Mouse (Mus musculus) hindbrain, embryonic 13.5 days (tissue): Measurements from ENCODE around the gene Foxp1. TPM values are rescaled to one million over a fixed set of nuclear protein-coding genes. Genes with fewer than 3 reads are reported as not detected.

Source experiments
- ATAC-seq: fragments of 200-750 bp; cut with Nextera tagmentation; 2 replicates; pipeline ENCODE4 v1.8.0; 2017; ENCODE audit warnings: moderate TSS enrichment; ENCODE audit not compliant: low FRiP score
- H3K27ac ChIP-seq: fragments of 300-500 bp; sonication (generic); 2 replicates; pipeline ENCODE4 v1.5.1; 2015; ENCODE audit warnings: inconsistent platforms, mild to moderate bottlenecking, moderate library complexity
- H3K27me3 ChIP-seq: fragments of 300-500 bp; sonication (generic); 2 replicates; pipeline ENCODE4 v1.6.1; 2015; ENCODE audit warnings: mild to moderate bottlenecking, inconsistent platforms
- H3K36me3 ChIP-seq: fragments of 300-500 bp; sonication (generic); 2 replicates; pipeline ENCODE4 v1.6.1; 2015; ENCODE audit warnings: mild to moderate bottlenecking, inconsistent platforms
- H3K4me1 ChIP-seq: fragments of 300-500 bp; sonication (generic); replicated peaks from 2 replicates; pipeline ENCODE4 v1.6.1; 2015; ENCODE audit warnings: inconsistent platforms
- H3K4me2 ChIP-seq: fragments of 300-500 bp; sonication (generic); 2 replicates; pipeline ENCODE4 v1.6.1; 2015; ENCODE audit warnings: inconsistent platforms, mild to moderate bottlenecking, moderate library complexity
- H3K4me3 ChIP-seq: fragments of 300-500 bp; sonication (generic); 2 replicates; pipeline ENCODE4 v1.5.1; 2015; ENCODE audit warnings: mild to moderate bottlenecking, inconsistent platforms
- H3K9ac ChIP-seq: fragments of 300-500 bp; sonication (generic); 2 replicates; pipeline ENCODE4 v1.6.1; 2015; ENCODE audit warnings: mild to moderate bottlenecking, inconsistent platforms
- H3K9me3 ChIP-seq: fragments of 300-500 bp; sonication (generic); 2 replicates; pipeline ENCODE4 v1.6.1; 2016; ENCODE audit warnings: inconsistent platforms
- WGBS: fragments of 180-500 bp; shearing (Covaris S2); methylation state at CpG from one replicate; pipeline ENCODE4 v1.1.7; 2015; 5-methylcytosine and 5-hydroxymethylcytosine counted together
- polyA plus RNA-seq: library from polyadenylated mRNA; unstranded; fragments of >200 nt; fragmentation: Nextera tagmentation; extraction: Ambion mirVana; gene quantifications from 2 replicates; pipeline ENCODE4 v1.2.1, GENCODE M21; 2015

Gene Foxp1
- polyA plus RNA-seq, 1 experiment from 2014 or later, result 64.7 TPM

- no peak overlapping the region for H3K4me3 ChIP-seq
These were observed 529.8 kb downstream of the Foxp1 start for GRCm38 (mm10) chr6:98992772-98993147.

GRCm38 (mm10) chr6:98991900-98992771, 530.4 kb downstream of the Foxp1 start:
- Histone ChIP-seq H3K9me3 (no peaks in the 10 kb centered on the region), H3K4me1 (peaks cover 33% of the 10 kb centered on the region), H3K4me3 (no peak overlapping the region), H3K27me3 (peaks cover 3% of the 10 kb centered on the region), H3K36me3 (no peaks in the 10 kb centered on the region), H3K4me2 (no peak overlapping the region), H3K27ac (no peak overlapping the region), H3K9ac (no peak overlapping the region)
- no peak for ATAC-seq
- WGBS, result 77% methylated on average over 5 of the region's 5 CpGs

More at GRCm38 (mm10) chr6:98992772-98993147, 529.8 kb downstream of the Foxp1 start:
- ATAC-seq, result no peak
- 72% methylated on average over 7 of the region's 7 CpGs for WGBS
- no peak overlapping the region for H3K4me2 ChIP-seq
- H3K9ac ChIP-seq, result no peak overlapping the region
- H3K4me1 ChIP-seq, result peaks cover 35% of the 10 kb centered on the region
- no peaks in the 10 kb centered on the region for H3K36me3 ChIP-seq
- H3K27ac ChIP-seq, result no peak overlapping the region
- peaks cover 3% of the 10 kb centered on the region for H3K27me3 ChIP-seq
- H3K9me3 ChIP-seq, result no peaks in the 10 kb centered on the region

- no peaks in the 10 kb centered on the region for H3K36me3 ChIP-seq
- H3K27me3 ChIP-seq, result peaks cover 3% of the 10 kb centered on the region
- H3K9ac ChIP-seq, result no peak overlapping the region
- no peaks in the 10 kb centered on the region for H3K9me3 ChIP-seq
- H3K4me1 ChIP-seq, result peaks cover 14% of the 10 kb centered on the region
- H3K27ac ChIP-seq, result no peak overlapping the region
- no peak overlapping the region for H3K4me3 ChIP-seq
- 93% methylated on average over 6 of the region's 6 CpGs for WGBS
- ATAC-seq, result no peak
- H3K4me2 ChIP-seq, result no peak overlapping the region
These were observed 534.9 kb downstream of the Foxp1 start for GRCm38 (mm10) chr6:98987533-98988169.

GRCm38 (mm10) chr6:98985452-98985851, 537.1 kb downstream of the Foxp1 start:
- no peak overlapping the region for H3K4me2 ChIP-seq
- 85% methylated on average over 2 of the region's 2 CpGs for WGBS
- ATAC-seq, result no peak
- no peaks in the 10 kb centered on the region for H3K9me3 ChIP-seq
- H3K4me1 ChIP-seq, result no peaks in the 10 kb centered on the region
- H3K36me3 ChIP-seq, result no peaks in the 10 kb centered on the region
- no peak overlapping the region for H3K27ac ChIP-seq
- no peak overlapping the region for H3K4me3 ChIP-seq
- no peak overlapping the region for H3K9ac ChIP-seq
- no peaks in the 10 kb centered on the region for H3K27me3 ChIP-seq

GRCm38 (mm10) chr6:98984626-98985025, 537.9 kb downstream of the Foxp1 start:
- WGBS, result 87% methylated on average over 6 of the region's 6 CpGs
- no peak for ATAC-seq
- no peaks in the 10 kb centered on the region for H3K9me3 ChIP-seq

GRCm38 (mm10) chr6:98984026-98984425, 538.5 kb downstream of the Foxp1 start:
- H3K4me1 ChIP-seq, result no peaks in the 10 kb centered on the region
- H3K4me2 ChIP-seq, result no peak overlapping the region
- ATAC-seq, result no peak
- WGBS, result 77% methylated on average over 2 of the region's 2 CpGs
- H3K4me3 ChIP-seq, result no peak overlapping the region
- no peaks in the 10 kb centered on the region for H3K36me3 ChIP-seq
- H3K9me3 ChIP-seq, result no peaks in the 10 kb centered on the region
- H3K9ac ChIP-seq, result no peak overlapping the region
- H3K27me3 ChIP-seq, result no peaks in the 10 kb centered on the region
- H3K27ac ChIP-seq, result no peak overlapping the region

More at GRCm38 (mm10) chr6:98984626-98985025, 537.9 kb downstream of the Foxp1 start:
- Histone ChIP-seq H3K36me3 (no peaks in the 10 kb centered on the region), H3K27ac (no peak overlapping the region), H3K9ac (no peak overlapping the region), H3K4me1 (no peaks in the 10 kb centered on the region), H3K4me3 (no peak overlapping the region), H3K4me2 (no peak overlapping the region), H3K27me3 (no peaks in the 10 kb centered on the region)

GRCm38 (mm10) chr6:98983311-98983838, 539.1 kb downstream of the Foxp1 start:
- Histone ChIP-seq H3K27ac (no peak overlapping the region), H3K4me3 (no peak overlapping the region), H3K27me3 (no peaks in the 10 kb centered on the region), H3K4me1 (no peaks in the 10 kb centered on the region), H3K4me2 (no peak overlapping the region), H3K36me3 (no peaks in the 10 kb centered on the region), H3K9ac (no peak overlapping the region), H3K9me3 (no peaks in the 10 kb centered on the region)
- 95% methylated on average over 3 of the region's 3 CpGs for WGBS
- no peak for ATAC-seq

- H3K9me3 ChIP-seq, result no peaks in the 10 kb centered on the region
- no peaks in the 10 kb centered on the region for H3K4me1 ChIP-seq
- ATAC-seq, result no peak
- no peak overlapping the region for H3K27ac ChIP-seq
- no peak overlapping the region for H3K4me3 ChIP-seq
- H3K36me3 ChIP-seq, result no peaks in the 10 kb centered on the region
- H3K9ac ChIP-seq, result no peak overlapping the region
- H3K27me3 ChIP-seq, result no peaks in the 10 kb centered on the region
- no peak overlapping the region for H3K4me2 ChIP-seq
- WGBS, result 64% methylated on average over 6 of the region's 6 CpGs
These were observed 541.3 kb downstream of the Foxp1 start for GRCm38 (mm10) chr6:98981265-98981664.

GRCm38 (mm10) chr6:98980432-98980831, 542.1 kb downstream of the Foxp1 start:
- no peak overlapping the region for H3K9ac ChIP-seq
- H3K4me1 ChIP-seq, result no peaks in the 10 kb centered on the region
- no peak overlapping the region for H3K27ac ChIP-seq
- 95% methylated on average over 7 of the region's 7 CpGs for WGBS
- no peak overlapping the region for H3K4me2 ChIP-seq
- no peak overlapping the region for H3K4me3 ChIP-seq
- H3K36me3 ChIP-seq, result no peaks in the 10 kb centered on the region; the same call in 1 of the 2 replicates
- no peak for ATAC-seq
- no peaks in the 10 kb centered on the region for H3K9me3 ChIP-seq
- no peaks in the 10 kb centered on the region for H3K27me3 ChIP-seq

- no peak for ATAC-seq
- H3K27ac ChIP-seq, result no peak overlapping the region
- no peaks in the 10 kb centered on the region for H3K4me1 ChIP-seq
- no peak overlapping the region for H3K4me3 ChIP-seq
- no peaks in the 10 kb centered on the region for H3K9me3 ChIP-seq
- H3K27me3 ChIP-seq, result no peaks in the 10 kb centered on the region
- no peak overlapping the region for H3K4me2 ChIP-seq
- H3K36me3 ChIP-seq, result no peaks in the 10 kb centered on the region; the same call in 1 of the 2 replicates
- 96% methylated on average over 7 of the region's 7 CpGs for WGBS
- no peak overlapping the region for H3K9ac ChIP-seq
These were observed 542.5 kb downstream of the Foxp1 start for GRCm38 (mm10) chr6:98980001-98980400.

GRCm38 (mm10) chr6:98977806-98978205, 544.7 kb downstream of the Foxp1 start:
- no peak overlapping the region for H3K4me3 ChIP-seq
- H3K9me3 ChIP-seq, result no peaks in the 10 kb centered on the region
- 90% methylated on average over 4 of the region's 4 CpGs for WGBS
- H3K27ac ChIP-seq, result no peak overlapping the region
- H3K36me3 ChIP-seq, result no peaks in the 10 kb centered on the region; the same call in 1 of the 2 replicates
- no peak overlapping the region for H3K9ac ChIP-seq
- no peak for ATAC-seq
- H3K27me3 ChIP-seq, result no peaks in the 10 kb centered on the region
- no peak overlapping the region for H3K4me2 ChIP-seq
- no peaks in the 10 kb centered on the region for H3K4me1 ChIP-seq

GRCm38 (mm10) chr6:98975918-98976317, 546.6 kb downstream of the Foxp1 start:
- Histone ChIP-seq H3K9ac (no peak overlapping the region), H3K27ac (no peak overlapping the region), H3K36me3 (no peaks in the 10 kb centered on the region; the same call in 1 of the 2 replicates), H3K9me3 (no peaks in the 10 kb centered on the region), H3K27me3 (no peaks in the 10 kb centered on the region), H3K4me1 (peaks cover 1% of the 10 kb centered on the region), H3K4me2 (no peak overlapping the region), H3K4me3 (no peak overlapping the region)
- no peak for ATAC-seq
- 92% methylated on average over 6 of the region's 6 CpGs for WGBS
